Mouse (Mus musculus) ES-Bruce4 (cell line): ENCODE measurements around the gene Foxl1.

Source experiments
- CTCF ChIP-seq: IDR thresholded peaks from one replicate; pipeline ENCODE4 v1.8.1; 2011; ENCODE audit warnings: low read depth, low read length
- EP300 ChIP-seq: IDR thresholded peaks from 2 replicates; pipeline ENCODE4 v1.6.1; 2011; ENCODE audit warnings: low read depth, low read length; ENCODE audit not compliant: insufficient read depth

DNA sequence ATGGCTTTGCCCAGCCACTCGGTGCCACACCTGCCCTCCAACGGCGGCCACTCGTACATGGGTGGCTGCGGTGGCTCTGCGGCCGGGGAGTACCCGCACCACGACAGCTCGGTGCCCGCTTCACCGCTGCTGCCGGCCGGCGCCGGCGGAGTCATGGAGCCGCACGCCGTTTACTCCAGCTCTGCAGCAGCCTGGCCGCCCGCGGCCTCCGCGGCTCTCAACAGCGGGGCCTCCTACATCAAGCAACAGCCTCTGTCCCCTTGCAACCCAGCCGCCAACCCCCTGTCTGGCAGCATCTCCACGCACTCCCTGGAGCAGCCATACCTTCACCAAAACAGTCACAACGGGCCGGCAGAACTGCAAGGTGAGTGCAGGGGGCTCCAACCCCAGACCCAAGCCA is 42.7 kb upstream of the Foxl1 start:
- no peak for TF ChIP-seq CTCF
- TF ChIP-seq EP300: no peak
